ENCODE assay signal across 8 mouse cellular contexts in genomic region chr8:94771941-94772670, GRCm38 (mm10). TPM values are rescaled to one million over a fixed set of nuclear protein-coding genes. Genes with fewer than 3 reads are reported as not detected.
DNase-seq lines count a peak whose midpoint lies in the region; ATAC-seq lines count a peak whose summit lies in the region.

Gene Cx3cl1, plus strand, starts transcription at chr8:94772009.

- H3K9ac ChIP-seq in hindbrain, embryonic 12.5 days, result peak within 1 kb of the TSS; percentile 56
- peak within 1 kb of the TSS; percentile 70 for H3K9ac ChIP-seq in lung, embryonic 16.5 days (ENCODE audit: low read length)

- H3K36me3 ChIP-seq in hindbrain, embryonic 12.5 days, result no peaks in the 10 kb centered on the region
- H3K36me3 ChIP-seq in lung, embryonic 16.5 days (ENCODE audit: control insufficient read depth, insufficient read depth, low read length), result no peaks in the 10 kb centered on the region

- H3K4me2 ChIP-seq in hindbrain, embryonic 12.5 days (replicated peaks), result peak within 1 kb of the TSS; percentile 75
- H3K4me2 ChIP-seq in lung, embryonic 16.5 days (ENCODE audit: low read depth, low read length), result peak within 1 kb of the TSS; percentile 79

- H3K9me3 ChIP-seq in hindbrain, embryonic 12.5 days (replicated peaks), result no peaks in the 10 kb centered on the region
- H3K9me3 ChIP-seq in lung, embryonic 16.5 days (ENCODE audit: control insufficient read depth, low read length), result no peaks in the 10 kb centered on the region

- WGBS in hindbrain, embryonic 12.5 days, result 1% methylated on average over 38 of the region's 38 CpGs
- WGBS in lung, embryonic 16.5 days, result under 1% methylated on average over 38 of the region's 38 CpGs

- no peak within 1 kb of the TSS for H3K27ac ChIP-seq in hindbrain, embryonic 12.5 days
- peak within 1 kb of the TSS; percentile 71 for H3K27ac ChIP-seq in lung, embryonic 16.5 days (ENCODE audit: low read length)

- H3K4me1 ChIP-seq in hindbrain, embryonic 12.5 days, result peaks cover 33% of the 10 kb centered on the region
- peaks cover 13% of the 10 kb centered on the region for H3K4me1 ChIP-seq in lung, embryonic 16.5 days (replicated peaks; ENCODE audit: control insufficient read depth, insufficient read depth, low read length)

- H3K4me3 ChIP-seq in hindbrain, embryonic 12.5 days, result peak within 1 kb of the TSS; percentile 45
- H3K4me3 ChIP-seq in lung, embryonic 16.5 days (ENCODE audit: low read length), result peak within 1 kb of the TSS; percentile 51

- H3K27me3 ChIP-seq in hindbrain, embryonic 12.5 days, result peaks cover 42% of the 10 kb centered on the region
- H3K27me3 ChIP-seq in lung, embryonic 16.5 days (ENCODE audit: control insufficient read depth, insufficient read depth, low read depth, low read length), result peaks cover 3% of the 10 kb centered on the region; the same call in 1 of the 2 replicates

- ATAC-seq in hindbrain, embryonic 12.5 days (ENCODE audit: low FRiP score), result peak; percentile 85
- peak; percentile 90 for ATAC-seq in lung, embryonic 16.5 days (ENCODE audit: low read depth)

- DNase-seq in R1 (ENCODE audit: low read depth, low spot score), result peak; percentile 92
- DNase-seq in cerebellum, postnatal 36 days, result peak; percentile 71 to 72
- DNase-seq in frontal cortex, postnatal 36 days (ENCODE audit: low spot score in 2 of 2), result peak; percentile 89 to 91
- peak; percentile 80 to 90 for DNase-seq in layer of hippocampus, postnatal 14 days (ENCODE audit: low spot score in 2 of 2)
- DNase-seq in retina, postnatal 7 days (ENCODE audit: low read depth, low spot score), result peak; percentile 27
- no peak for DNase-seq in spleen, postnatal 10 days (ENCODE audit: low spot score in 2 of 2)

RNA-seq across cellular contexts. Expression of gene Cx3cl1, which starts in this region (rescaled TPM):
- 10.6 and 14.2 TPM in 2 replicates for polyA plus RNA-seq in hindbrain, embryonic 12.5 days (2016; fragmentation: Nextera tagmentation; extraction: Ambion mirVana)
- 100 to 1,000 TPM; 458 to 482 TPM for total RNA-seq in layer of hippocampus, postnatal 14 days (2021)
- 7.7 and 9.3 TPM in 2 replicates for polyA plus RNA-seq in lung, embryonic 16.5 days (2015; fragmentation: Nextera tagmentation; extraction: Ambion mirVana)

Comparison
In these comparisons a context has a peak if more than half of its experiments do, and no peak if none do; other contexts are left out.
1. DNase-seq: peak in R1 (single experiment), cerebellum, postnatal 36 days (2 of 2), frontal cortex, postnatal 36 days (2 of 2), layer of hippocampus, postnatal 14 days (2 of 2) and retina, postnatal 7 days (single experiment); none in spleen, postnatal 10 days (0 of 2).